Mouse (Mus musculus): Measurements from ENCODE around the gene Smc1b. TPM values are rescaled to one million over a fixed set of nuclear protein-coding genes. Genes with fewer than 3 reads are reported as not detected.

Smc1b gene
- polyA plus RNA-seq, 1 experiment from 2014 or later = 0.08 TPM

DNA sequence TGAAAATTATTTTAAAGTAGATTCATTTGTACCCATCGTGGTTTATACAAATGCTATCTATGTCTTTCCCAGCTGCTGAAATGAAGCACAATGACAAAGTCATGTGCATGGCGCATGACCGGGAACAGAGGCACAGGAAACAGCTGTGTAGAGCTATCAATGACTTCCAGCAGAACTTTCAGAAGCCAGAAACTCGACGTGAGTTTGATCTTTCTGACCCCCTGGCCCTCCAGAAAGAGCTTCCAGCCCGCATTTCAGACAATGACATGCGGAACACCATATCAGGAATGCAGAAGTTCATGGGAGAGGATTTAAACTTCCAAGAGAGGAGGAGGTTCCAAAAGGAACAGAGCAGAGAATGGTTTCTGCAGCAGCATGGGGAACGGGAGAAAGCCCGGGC is 3.4 kb upstream of the Smc1b start:
- no peak overlapping the region for H3K9ac ChIP-seq
- no peak overlapping the region for H3K4me2 ChIP-seq
- WGBS = 38% methylated on average over 9 of the region's 9 CpGs
- no peaks in the 10 kb centered on the region; the same call in 1 of the 2 replicates for H3K9me3 ChIP-seq
- peaks cover 14% of the 10 kb centered on the region for H3K4me1 ChIP-seq
- H3K27me3 ChIP-seq (replicated peaks) = peaks cover 61% of the 10 kb centered on the region
- H3K4me3 ChIP-seq = no peak overlapping the region
- no peak overlapping the region for H3K27ac ChIP-seq (replicated peaks)
- H3K36me3 ChIP-seq = no peaks in the 10 kb centered on the region
- no peak for ATAC-seq (ENCODE audit: extremely low read depth, insufficient number of reproducible peaks, low FRiP score, low TSS enrichment)

- 21% methylated on average over 10 of the region's 10 CpGs for WGBS
- Histone ChIP-seq H3K4me3 (peak overlapping the region; percentile 39), H3K36me3 (no peaks in the 10 kb centered on the region), H3K27ac (replicated peaks) (no peak overlapping the region), H3K27me3 (replicated peaks) (peaks cover 39% of the 10 kb centered on the region), H3K4me2 (peak overlapping the region; percentile 68), H3K9ac (peak overlapping the region; percentile 68), H3K4me1 (peaks cover 14% of the 10 kb centered on the region), H3K9me3 (no peaks in the 10 kb centered on the region; the same call in 1 of the 2 replicates)
- no peak; the same call in 1 of the 2 replicates for ATAC-seq (ENCODE audit: extremely low read depth, insufficient number of reproducible peaks, low FRiP score, low TSS enrichment)
Measured at GRCm38 (mm10) chr15:85132193-85132520, 393 bp upstream of the Smc1b start.

DNA sequence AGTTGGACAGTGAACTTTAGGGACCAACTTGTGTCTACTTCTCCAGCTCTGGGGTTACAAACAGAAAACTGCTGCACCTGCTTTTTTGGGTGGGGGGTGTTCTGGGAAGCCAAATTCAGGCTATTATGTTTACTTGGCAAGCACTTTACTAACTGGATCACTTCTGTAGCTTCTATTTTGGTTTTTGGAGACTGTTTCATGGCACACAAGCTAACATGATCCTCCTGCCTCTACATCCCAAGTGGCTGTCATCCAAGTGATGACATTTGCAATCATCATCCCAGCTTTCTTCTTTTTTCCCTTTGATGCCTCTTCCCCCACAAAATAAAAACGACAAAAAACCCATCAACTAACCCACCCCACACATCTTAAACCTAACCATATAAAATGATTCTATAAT is 46.1 kb downstream of the Smc1b start:
- Histone ChIP-seq H3K4me3 (no peak overlapping the region), H3K36me3 (no peaks in the 10 kb centered on the region), H3K4me1 (no peaks in the 10 kb centered on the region), H3K4me2 (no peak overlapping the region), H3K27me3 (replicated peaks) (no peaks in the 10 kb centered on the region), H3K9me3 (no peaks in the 10 kb centered on the region), H3K27ac (replicated peaks) (no peak overlapping the region), H3K9ac (no peak overlapping the region)
- 29% methylated on average over 1 of the region's 1 CpGs for WGBS
- no peak for ATAC-seq (ENCODE audit: extremely low read depth, insufficient number of reproducible peaks, low FRiP score, low TSS enrichment)

DNA sequence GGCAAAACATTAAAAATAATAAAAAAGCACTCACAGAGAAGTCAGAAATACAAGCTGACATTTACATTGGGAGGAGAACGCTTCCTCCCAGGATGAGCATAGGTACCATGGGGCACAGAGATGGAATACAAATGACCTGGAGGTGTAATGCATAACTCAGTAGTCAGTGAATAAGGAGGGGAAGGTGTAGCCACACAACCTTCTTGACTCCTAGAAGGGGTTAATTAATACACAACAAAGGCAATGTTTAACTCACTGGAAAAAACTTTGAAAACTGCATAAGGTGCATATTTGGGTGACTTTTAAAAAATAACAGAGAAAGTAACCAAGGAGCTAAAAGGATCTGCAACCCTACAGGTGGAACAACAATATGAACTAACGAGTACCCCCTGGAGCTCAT is 59.1 kb downstream of the Smc1b start:
- no peaks in the 10 kb centered on the region for H3K27me3 ChIP-seq (replicated peaks)
- no peaks in the 10 kb centered on the region for H3K9me3 ChIP-seq
- 65% methylated on average over 2 of the region's 2 CpGs for WGBS
- H3K4me3 ChIP-seq = no peak overlapping the region
- H3K4me1 ChIP-seq = no peaks in the 10 kb centered on the region
- H3K9ac ChIP-seq = no peak overlapping the region
- H3K36me3 ChIP-seq = no peaks in the 10 kb centered on the region
- no peak overlapping the region for H3K4me2 ChIP-seq
- no peak for ATAC-seq (ENCODE audit: extremely low read depth, insufficient number of reproducible peaks, low FRiP score, low TSS enrichment)
- no peak overlapping the region for H3K27ac ChIP-seq (replicated peaks)

DNA sequence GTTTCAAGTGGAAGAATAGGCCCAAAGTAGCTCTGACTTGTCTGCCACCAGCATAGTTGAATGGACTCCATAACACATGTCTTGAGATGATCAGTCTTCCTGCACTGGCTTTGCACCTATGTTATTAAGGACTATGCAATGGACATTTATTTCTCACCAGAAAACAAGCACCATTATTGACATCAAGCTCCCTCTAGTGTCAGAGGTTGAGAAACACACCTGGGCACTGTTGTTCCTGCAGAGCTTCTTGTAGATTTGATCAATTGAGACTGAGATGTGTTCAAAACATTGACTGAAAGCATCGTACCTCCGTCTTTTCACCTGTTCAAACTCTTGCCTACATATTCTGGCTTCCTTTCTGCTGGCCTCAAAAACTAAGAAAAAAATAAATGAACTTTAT is 61.2 kb downstream of the Smc1b start:
- 19% methylated on average over 2 of the region's 2 CpGs for WGBS
- Histone ChIP-seq H3K4me2 (no peak overlapping the region), H3K4me1 (no peaks in the 10 kb centered on the region), H3K36me3 (no peaks in the 10 kb centered on the region), H3K27ac (replicated peaks) (no peak overlapping the region), H3K27me3 (replicated peaks) (no peaks in the 10 kb centered on the region), H3K9ac (no peak overlapping the region), H3K9me3 (no peaks in the 10 kb centered on the region), H3K4me3 (no peak overlapping the region)
- no peak for ATAC-seq (ENCODE audit: extremely low read depth, insufficient number of reproducible peaks, low FRiP score, low TSS enrichment)

DNA sequence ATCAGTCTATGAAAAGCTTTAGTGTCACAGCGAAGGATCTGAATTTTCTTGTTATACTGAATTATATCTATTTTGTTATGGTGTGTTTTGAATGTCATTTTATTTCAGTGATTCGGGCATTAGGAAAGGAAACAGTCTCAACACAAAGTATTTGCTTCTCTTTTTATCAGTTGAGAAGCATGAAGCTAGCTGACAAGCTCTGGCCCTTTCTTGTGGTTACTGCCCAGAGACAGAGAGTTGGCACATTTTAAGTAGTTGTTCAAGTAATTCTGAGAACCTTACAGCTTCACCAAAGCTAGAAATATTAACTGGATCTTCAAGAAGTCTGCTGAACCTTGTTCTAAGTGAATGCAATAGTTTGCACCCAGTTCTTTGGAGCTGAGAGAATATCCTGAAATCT is 68.3 kb downstream of the Smc1b start:
- Histone ChIP-seq H3K9me3 (no peaks in the 10 kb centered on the region), H3K4me1 (no peaks in the 10 kb centered on the region), H3K9ac (no peak overlapping the region), H3K4me2 (no peak overlapping the region), H3K4me3 (no peak overlapping the region), H3K36me3 (peaks cover 50% of the 10 kb centered on the region), H3K27ac (replicated peaks) (no peak overlapping the region), H3K27me3 (replicated peaks) (no peaks in the 10 kb centered on the region)
- no peak for ATAC-seq (ENCODE audit: extremely low read depth, insufficient number of reproducible peaks, low FRiP score, low TSS enrichment)
- WGBS = 79% methylated on average over 2 of the region's 2 CpGs

DNA sequence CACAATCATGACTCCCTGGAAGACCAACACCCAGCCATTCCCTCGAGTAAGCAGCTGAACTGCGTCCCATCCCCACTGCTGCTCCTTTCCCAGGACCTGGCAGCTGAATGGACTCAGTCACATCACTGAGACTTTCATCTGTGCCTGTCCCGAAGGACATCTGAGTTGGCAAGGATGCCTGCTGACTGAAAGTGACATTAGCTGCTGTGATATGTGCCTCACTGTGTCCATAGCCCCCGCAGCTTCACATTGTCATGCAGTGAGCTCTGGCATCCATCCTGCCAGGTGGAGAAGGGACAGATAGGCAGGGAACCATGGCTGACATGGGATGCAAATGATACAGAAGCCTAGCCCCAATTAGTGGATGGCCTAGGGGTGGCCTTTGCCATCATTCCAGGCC is 76.6 kb downstream of the Smc1b start:
- H3K9me3 ChIP-seq = no peaks in the 10 kb centered on the region
- ATAC-seq (ENCODE audit: extremely low read depth, insufficient number of reproducible peaks, low FRiP score, low TSS enrichment) = no peak
- H3K27me3 ChIP-seq (replicated peaks) = no peaks in the 10 kb centered on the region
- H3K4me2 ChIP-seq = no peak overlapping the region
- H3K36me3 ChIP-seq = peaks cover 83% of the 10 kb centered on the region
- no peak overlapping the region for H3K27ac ChIP-seq (replicated peaks)
- no peak overlapping the region for H3K4me3 ChIP-seq
- WGBS = 77% methylated on average over 4 of the region's 4 CpGs
- H3K4me1 ChIP-seq = no peaks in the 10 kb centered on the region
- H3K9ac ChIP-seq = no peak overlapping the region

DNA sequence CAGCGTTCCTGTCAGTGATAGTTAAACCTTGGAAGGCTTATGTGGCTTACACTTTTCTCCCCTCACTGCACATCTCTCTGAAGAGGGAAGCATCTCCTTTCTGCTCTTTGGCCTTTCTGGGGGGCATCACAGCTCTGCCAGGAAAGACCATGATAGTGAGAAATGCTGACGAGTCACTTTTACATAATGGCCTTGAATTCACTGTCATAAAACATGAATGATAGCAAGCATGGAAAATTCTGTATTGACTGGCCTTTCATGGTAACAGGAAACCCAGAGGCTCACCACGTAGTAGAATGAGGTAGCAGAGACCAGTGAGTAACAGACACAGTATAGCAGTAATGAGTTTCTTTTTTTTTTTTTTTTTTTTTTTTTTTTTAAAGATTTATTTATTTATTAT is 77.7 kb downstream of the Smc1b start:
- no peaks in the 10 kb centered on the region for H3K27me3 ChIP-seq (replicated peaks)
- ATAC-seq (ENCODE audit: extremely low read depth, insufficient number of reproducible peaks, low FRiP score, low TSS enrichment) = no peak
- H3K9ac ChIP-seq = no peak overlapping the region
- H3K9me3 ChIP-seq = no peaks in the 10 kb centered on the region
- no peak overlapping the region for H3K4me2 ChIP-seq
- peaks cover 84% of the 10 kb centered on the region for H3K36me3 ChIP-seq
- H3K4me1 ChIP-seq = no peaks in the 10 kb centered on the region
- no peak overlapping the region for H3K27ac ChIP-seq (replicated peaks)
- no peak overlapping the region for H3K4me3 ChIP-seq
- WGBS = 89% methylated on average over 3 of the region's 3 CpGs

DNA sequence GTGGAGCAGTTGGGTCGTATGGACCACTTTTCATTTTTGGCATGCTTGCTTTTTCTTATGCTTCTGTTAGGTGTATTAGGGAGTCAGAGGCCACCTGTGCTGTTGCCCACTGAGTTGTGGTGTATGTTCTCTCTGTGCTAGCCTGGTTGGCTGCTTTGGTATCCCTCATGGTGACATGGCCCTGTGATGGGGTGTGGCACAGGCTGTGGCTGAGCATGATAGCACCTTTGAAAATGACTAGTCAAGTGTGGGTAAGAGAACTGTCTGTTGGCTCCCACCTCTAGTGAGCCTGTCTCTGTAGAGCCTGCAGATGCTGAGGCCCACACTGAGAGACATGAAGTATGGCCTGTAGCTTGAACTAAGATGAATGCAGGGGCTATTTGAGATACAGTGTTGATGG is 82.0 kb downstream of the Smc1b start:
- no peak overlapping the region for H3K4me3 ChIP-seq
- peaks cover 94% of the 10 kb centered on the region for H3K36me3 ChIP-seq
- no peaks in the 10 kb centered on the region for H3K27me3 ChIP-seq (replicated peaks)
- WGBS = 83% methylated on average over 1 of the region's 1 CpGs
- H3K4me1 ChIP-seq = no peaks in the 10 kb centered on the region
- H3K9me3 ChIP-seq = no peaks in the 10 kb centered on the region
- H3K4me2 ChIP-seq = no peak overlapping the region
- no peak overlapping the region for H3K27ac ChIP-seq (replicated peaks)
- no peak overlapping the region for H3K9ac ChIP-seq
- ATAC-seq (ENCODE audit: extremely low read depth, insufficient number of reproducible peaks, low FRiP score, low TSS enrichment) = no peak

- no peak overlapping the region for H3K4me2 ChIP-seq
- H3K27ac ChIP-seq (replicated peaks) = no peak overlapping the region
- peaks cover 9% of the 10 kb centered on the region for H3K4me1 ChIP-seq
- peaks cover 80% of the 10 kb centered on the region for H3K36me3 ChIP-seq
- H3K27me3 ChIP-seq (replicated peaks) = no peaks in the 10 kb centered on the region
- no peaks in the 10 kb centered on the region for H3K9me3 ChIP-seq
- H3K9ac ChIP-seq = no peak overlapping the region
- 82% methylated on average over 4 of the region's 4 CpGs for WGBS
- ATAC-seq (ENCODE audit: extremely low read depth, insufficient number of reproducible peaks, low FRiP score, low TSS enrichment) = no peak
- H3K4me3 ChIP-seq = no peak overlapping the region
Measured at GRCm38 (mm10) chr15:85047865-85048264, 83.9 kb downstream of the Smc1b start.

DNA sequence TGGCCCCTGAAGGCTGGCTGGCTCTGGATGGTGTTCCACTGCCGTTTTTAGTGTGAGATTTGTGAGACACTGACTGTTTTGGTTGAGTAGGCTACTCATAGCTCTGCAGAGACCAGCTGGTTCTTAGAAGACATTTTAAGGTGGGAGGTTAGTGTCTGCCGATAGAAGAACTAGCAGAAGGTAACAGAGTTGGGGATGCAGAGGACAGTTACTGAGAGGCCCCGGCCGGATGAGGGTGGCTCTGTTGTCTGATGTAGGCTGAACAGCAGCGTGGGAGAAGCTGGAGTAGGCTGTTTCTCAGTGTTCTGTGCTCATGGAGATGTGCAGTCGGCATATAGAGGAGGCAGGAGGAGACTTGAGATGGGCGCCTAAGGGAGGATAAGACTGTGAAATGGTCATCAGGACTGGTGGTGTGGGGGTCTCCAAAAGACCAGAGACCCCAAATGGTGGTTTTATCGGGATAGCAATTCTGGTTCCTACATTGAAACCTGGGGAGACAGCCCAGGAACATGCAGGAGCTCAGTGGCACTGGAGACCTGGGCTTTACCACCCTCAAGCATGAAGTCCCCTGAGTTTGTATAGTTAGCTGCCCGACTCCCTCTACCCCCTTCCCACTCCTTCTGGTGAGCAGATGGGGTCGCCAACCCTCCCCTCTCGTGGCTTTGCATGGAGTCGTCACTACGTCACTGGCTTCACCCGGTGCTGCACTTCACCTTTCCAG is 85.4 kb downstream of the Smc1b start:
- WGBS = 84% methylated on average over 14 of the region's 14 CpGs
- Histone ChIP-seq H3K9me3 (no peaks in the 10 kb centered on the region), H3K36me3 (peaks cover 66% of the 10 kb centered on the region), H3K27ac (replicated peaks) (no peak overlapping the region), H3K27me3 (replicated peaks) (no peaks in the 10 kb centered on the region), H3K4me1 (peaks cover 24% of the 10 kb centered on the region), H3K4me3 (no peak overlapping the region), H3K4me2 (no peak overlapping the region), H3K9ac (no peak overlapping the region)
- ATAC-seq (ENCODE audit: extremely low read depth, insufficient number of reproducible peaks, low FRiP score, low TSS enrichment) = no peak

DNA sequence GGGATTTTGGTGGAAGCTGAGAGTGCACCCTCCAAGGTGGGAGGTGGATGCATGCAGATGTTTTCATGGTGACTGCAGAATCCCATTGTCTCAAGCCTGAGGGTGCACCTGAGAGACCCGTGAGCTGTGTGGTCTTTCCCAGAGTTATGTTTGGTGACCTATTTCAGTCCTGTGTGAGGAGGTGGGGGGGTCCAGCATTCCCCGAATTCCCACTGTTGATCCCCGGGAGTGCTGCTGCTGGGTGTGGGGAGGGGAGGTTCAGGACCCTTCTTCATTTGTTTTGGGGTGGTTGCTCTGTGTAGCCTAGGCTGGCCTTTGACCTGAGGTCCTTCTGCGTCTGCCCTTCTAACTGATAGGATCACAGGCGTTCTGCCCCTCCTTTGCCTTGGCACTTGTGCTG is 88.0 kb downstream of the Smc1b start:
- Histone ChIP-seq H3K4me2 (peak overlapping the region; percentile 26), H3K9me3 (no peaks in the 10 kb centered on the region), H3K36me3 (peaks cover 40% of the 10 kb centered on the region), H3K4me3 (no peak overlapping the region), H3K4me1 (peaks cover 35% of the 10 kb centered on the region), H3K27ac (replicated peaks) (peak overlapping the region; percentile 76), H3K27me3 (replicated peaks) (no peaks in the 10 kb centered on the region), H3K9ac (peak overlapping the region; percentile 63; the same call in 1 of the 2 replicates)
- WGBS = 61% methylated on average over 5 of the region's 5 CpGs
- ATAC-seq (ENCODE audit: extremely low read depth, insufficient number of reproducible peaks, low FRiP score, low TSS enrichment) = no peak

All from heart, embryonic 13.5 days (tissue).